Mouse (Mus musculus) embryonic stem cell, embryonic (primary cell): Measurements from ENCODE around the gene Dchs2.
"Not testable (repeated sequence)": the region's sequence is repeated elsewhere in the genome, so short reads cannot be mapped to it uniquely, and the experiment has no call there.

Experiments used
- CTCF ChIA-PET, 4 experiments: fragments of 300-600 bp in 2 of 4; fragments of 350-600 bp in 2 of 4; sonication (Branson Sonifier 250); formaldehyde crosslinking; loops; one replicate each; lab custom pipeline; 2022; ENCODE audit warnings: inconsistent platforms in 2 of 4; lab: Charles Lee
- POLR2A ChIA-PET, 4 experiments: fragments of 300-600 bp in 2 of 4; fragments of 350-600 bp in 2 of 4; sonication (Branson Sonifier 250); formaldehyde crosslinking; loops; one replicate each; lab custom pipeline; 2022; ENCODE audit warnings: antibody characterized with exemption in 4 of 4, inconsistent platforms in 1 of 4; lab: Charles Lee

Gene Dchs2

GRCm38 (mm10) chr3:83127726-83128448 is at the start of gene Dchs2:
Dchs2 (plus strand) TSS chr3:83127948.
- POLR2A ChIA-PET = interaction anchor here in 1 of 4 experiments (0.7 kb wide), 2 partner anchors 101 to 141 kb away, joined by 3 to 4 read pairs; no protein-coding TSS in a partner anchor
- CTCF ChIA-PET = interaction anchor here (0.5 to 1.7 kb wide), 7 partner anchors 17 to 346 kb away, joined by 3 to 7 read pairs (median 3); no protein-coding TSS in a partner anchor

GRCm38 (mm10) chr3:83080567-83081055 is 47.1 kb upstream of the Dchs2 start:
- ChIA-PET POLR2A (no interaction called here), CTCF (interaction anchor here in 3 of 4 experiments (0.8 to 1.8 kb wide), 4 partner anchors 79 to 85 kb away, joined by 3 to 9 read pairs (median 4); no protein-coding TSS in a partner anchor)

- ChIA-PET POLR2A (interaction anchor here in 2 of 4 experiments (0.8 to 1.2 kb wide), 2 partner anchors 12 to 15 kb away, joined by 3 to 4 read pairs; no protein-coding TSS in a partner anchor), CTCF (interaction anchor here in 1 of 4 experiments (0.6 kb wide), 1 partner anchor 1043 kb away, joined by 3 read pairs; no protein-coding TSS in a partner anchor)
Observed at GRCm38 (mm10) chr3:83097586-83097985, 30.2 kb upstream of the Dchs2 start.

GRCm38 (mm10) chr3:83098546-83099034 is 29.2 kb upstream of the Dchs2 start:
- POLR2A ChIA-PET = interaction anchor here in 1 of 4 experiments (1.2 kb wide), 1 partner anchor 11 kb away, joined by 3 read pairs; no protein-coding TSS in a partner anchor
- CTCF ChIA-PET = interaction anchor here in 2 of 4 experiments (0.6 to 1.2 kb wide), 3 partner anchors 12 to 107 kb away, joined by 3 to 8 read pairs (median 5); no protein-coding TSS in a partner anchor

GRCm38 (mm10) chr3:83099139-83099538 is 28.6 kb upstream of the Dchs2 start:
- CTCF ChIA-PET = interaction anchor here in 1 of 4 experiments (1.2 kb wide), 1 partner anchor 11 kb away, joined by 8 read pairs; no protein-coding TSS in a partner anchor
- POLR2A ChIA-PET = no interaction called here

GRCm38 (mm10) chr3:83099651-83100050 is 28.1 kb upstream of the Dchs2 start:
- ChIA-PET CTCF (interaction anchor here in 1 of 4 experiments (1.2 kb wide), 1 partner anchor 11 kb away, joined by 8 read pairs; no protein-coding TSS in a partner anchor), POLR2A (interaction anchor here in 1 of 4 experiments (0.6 kb wide), 1 partner anchor 269 kb away, joined by 3 read pairs; no protein-coding TSS in a partner anchor)

GRCm38 (mm10) chr3:83102286-83102685 is 25.5 kb upstream of the Dchs2 start:
- ChIA-PET POLR2A (interaction anchor here in 2 of 4 experiments (0.5 to 1.5 kb wide), 2 partner anchors 33 to 35 kb away, joined by 3 read pairs; no protein-coding TSS in a partner anchor), CTCF (interaction anchor here in 1 of 4 experiments (1.3 kb wide), 1 partner anchor 8 kb away, joined by 4 read pairs; no protein-coding TSS in a partner anchor)

GRCm38 (mm10) chr3:83110163-83110562 is 17.6 kb upstream of the Dchs2 start:
- ChIA-PET POLR2A (interaction anchor here in 1 of 4 experiments (1.3 kb wide), 1 partner anchor 12 kb away, joined by 3 read pairs; no protein-coding TSS in a partner anchor), CTCF (interaction anchor here (0.6 to 2.5 kb wide), 26 partner anchors 9 to 1371 kb away, joined by 3 to 19 read pairs (median 4); partner anchors contain the start of genes Dchs2 (in 3 of the 4) and Plrg1 (in 1 of the 4))

GRCm38 (mm10) chr3:83111485-83112261 is 16.1 kb upstream of the Dchs2 start:
- ChIA-PET CTCF (interaction anchor here in 1 of 4 experiments (2.5 kb wide), 1 partner anchor 161 kb away, joined by 18 read pairs; no protein-coding TSS in a partner anchor), POLR2A (no interaction called here)

- POLR2A ChIA-PET = interaction anchor here in 1 of 4 experiments (0.9 kb wide), 1 partner anchor 15 kb away, joined by 4 read pairs; no protein-coding TSS in a partner anchor
- CTCF ChIA-PET = no interaction called here
Observed at GRCm38 (mm10) chr3:83112869-83113268, 14.9 kb upstream of the Dchs2 start.

GRCm38 (mm10) chr3:83114946-83115345 is 12.8 kb upstream of the Dchs2 start:
- ChIA-PET POLR2A (no interaction called here), CTCF (no interaction called here)

GRCm38 (mm10) chr3:83117592-83117991 is 10.2 kb upstream of the Dchs2 start:
- ChIA-PET CTCF (no interaction called here), POLR2A (no interaction called here)

GRCm38 (mm10) chr3:83123945-83124344 is 3.8 kb upstream of the Dchs2 start:
- POLR2A ChIA-PET, CTCF ChIA-PET: not testable (repeated sequence)

GRCm38 (mm10) chr3:83127088-83127725 is 541 bp upstream of the Dchs2 start:
- POLR2A ChIA-PET = interaction anchor here in 1 of 4 experiments (0.7 kb wide), 1 partner anchor 141 kb away, joined by 4 read pairs; no protein-coding TSS in a partner anchor
- CTCF ChIA-PET = interaction anchor here in 3 of 4 experiments (0.6 to 1.7 kb wide), 6 partner anchors 17 to 220 kb away, joined by 3 to 7 read pairs (median 3); no protein-coding TSS in a partner anchor

GRCm38 (mm10) chr3:83128449-83128922 is 738 bp downstream of the Dchs2 start:
- ChIA-PET CTCF (interaction anchor here (0.5 to 1.7 kb wide), 5 partner anchors 18 to 346 kb away, joined by 3 to 7 read pairs (median 3); no protein-coding TSS in a partner anchor), POLR2A (interaction anchor here in 1 of 4 experiments (0.7 kb wide), 1 partner anchor 101 kb away, joined by 3 read pairs; no protein-coding TSS in a partner anchor)

- ChIA-PET POLR2A (no interaction called here), CTCF (interaction anchor here in 1 of 4 experiments (1.5 kb wide), 1 partner anchor 144 kb away, joined by 3 read pairs; no protein-coding TSS in a partner anchor)
Observed at GRCm38 (mm10) chr3:83129151-83129550, 1.4 kb downstream of the Dchs2 start.

GRCm38 (mm10) chr3:83136413-83136812 is 8.7 kb downstream of the Dchs2 start:
- ChIA-PET POLR2A (no interaction called here), CTCF (no interaction called here)
